Mouse (Mus musculus) layer of hippocampus, adult 9-10 months (tissue): Measurements from ENCODE around the gene Tmem87a.

ENCODE experiments used
- DNase-seq: peaks from one replicate; pipeline ENCODE4 v3.0.0; 2022; ENCODE audit warnings: low spot score

Gene Tmem87a

DNA sequence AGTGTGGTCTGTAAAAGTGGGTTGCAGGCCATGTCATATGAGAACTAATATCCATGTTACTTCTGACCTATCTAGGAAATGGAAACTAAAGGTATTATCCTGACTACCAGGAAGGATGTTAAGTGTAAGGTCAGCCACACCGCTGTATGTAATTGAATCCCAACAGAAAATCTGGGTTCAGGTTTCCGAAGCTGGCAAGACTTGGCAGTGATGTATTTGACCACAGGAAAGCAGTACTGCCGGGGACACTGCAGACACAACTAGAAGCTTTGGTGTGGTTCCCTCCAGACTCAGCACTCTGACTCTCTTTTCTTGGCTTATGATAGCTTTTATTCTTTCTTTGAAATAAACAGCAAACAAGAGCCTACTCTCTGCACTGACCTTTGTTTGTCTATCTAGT lies 37.4 kb downstream of the Tmem87a start:
- no peak for DNase-seq

DNA sequence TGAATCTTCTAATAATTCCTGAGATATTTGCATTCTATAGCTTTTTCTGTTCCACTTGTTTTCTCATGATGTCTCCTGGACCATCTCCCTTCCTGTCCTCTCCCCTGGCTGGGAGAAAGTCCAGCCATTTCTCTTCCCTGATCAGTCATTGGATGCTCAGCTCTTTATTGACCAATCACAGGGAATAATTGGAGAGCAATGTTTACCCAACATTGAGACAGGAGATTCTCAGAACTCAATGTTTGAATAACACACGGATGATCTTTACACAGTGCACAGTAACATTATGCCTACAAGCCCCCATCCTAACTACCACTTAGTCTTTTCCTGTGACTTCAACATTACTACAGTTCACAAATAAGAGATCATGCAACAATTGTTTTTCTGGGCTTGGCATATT lies 43.5 kb downstream of the Tmem87a start:
- DNase-seq = no peak

DNA sequence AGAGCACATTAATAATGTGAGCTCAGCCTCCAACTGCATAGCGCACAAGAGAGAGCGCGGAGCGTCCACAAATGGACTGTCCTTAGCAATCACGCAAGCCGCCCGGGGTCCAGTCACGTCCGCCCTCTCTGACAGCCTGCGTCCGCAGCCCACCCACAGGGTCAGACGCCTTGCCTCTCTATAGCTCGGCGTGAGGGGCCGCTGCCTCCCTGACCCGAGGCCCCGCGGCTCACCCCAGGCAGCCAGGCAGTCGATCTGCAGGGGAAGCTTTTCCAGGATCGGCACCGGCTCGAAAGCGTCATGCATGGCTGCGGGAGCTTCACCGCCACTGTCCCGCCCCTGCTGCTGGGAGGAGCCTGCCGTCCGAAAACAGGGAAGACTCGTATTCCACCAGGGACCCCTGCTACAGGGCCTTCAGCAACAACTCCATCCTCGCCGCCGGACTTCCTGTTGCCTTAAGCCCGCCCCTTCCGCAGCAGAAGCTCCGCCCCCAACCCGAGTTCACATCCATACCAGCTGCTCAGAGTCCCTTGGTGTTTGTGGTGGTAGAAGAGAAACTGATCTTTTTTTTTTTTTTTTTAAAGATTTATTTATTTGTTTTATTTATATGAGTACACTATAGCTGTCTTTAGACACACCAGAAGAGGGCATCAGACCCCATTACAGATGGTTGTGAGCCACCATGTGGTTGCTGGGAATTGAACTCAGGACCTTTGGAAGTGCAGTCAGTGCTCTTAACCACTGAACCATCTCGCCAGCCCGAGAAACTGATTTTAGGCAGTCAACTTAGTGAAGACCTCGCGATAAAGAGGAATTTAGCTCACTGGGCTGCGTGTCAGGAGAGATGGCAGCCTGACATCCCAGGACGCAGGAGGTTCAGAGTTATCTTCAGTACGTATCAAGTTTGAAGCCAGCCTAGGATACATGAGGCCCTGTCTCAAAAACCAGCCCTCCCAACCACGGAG lies 50.9 kb downstream of the Tmem87a start, which contains the start of gene Vps39:
Gene Vps39, minus strand, starts transcription at position 456 of the 965 bp plus-strand sequence.
- DNase-seq = peak; percentile 63

DNA sequence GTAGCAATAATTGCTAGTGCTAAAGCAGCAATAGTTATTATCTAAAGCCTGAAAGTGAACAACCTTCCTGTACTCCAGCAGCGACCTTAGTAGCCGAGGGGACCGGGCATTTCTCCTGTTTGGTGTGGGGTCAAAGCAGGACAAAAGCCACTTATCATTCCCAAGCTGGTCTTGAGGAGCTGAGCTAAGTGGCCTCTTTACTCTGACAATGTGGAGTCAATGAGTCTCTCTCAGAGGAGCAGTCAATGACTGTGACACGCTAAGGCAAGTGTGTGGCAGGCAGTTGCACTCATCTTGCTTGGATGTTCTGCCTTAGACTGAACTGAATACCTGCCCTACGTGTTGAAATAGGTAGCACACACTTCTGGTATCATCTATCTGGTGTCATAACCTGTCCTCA lies 52.6 kb downstream of the Tmem87a start:
- DNase-seq = no peak

DNA sequence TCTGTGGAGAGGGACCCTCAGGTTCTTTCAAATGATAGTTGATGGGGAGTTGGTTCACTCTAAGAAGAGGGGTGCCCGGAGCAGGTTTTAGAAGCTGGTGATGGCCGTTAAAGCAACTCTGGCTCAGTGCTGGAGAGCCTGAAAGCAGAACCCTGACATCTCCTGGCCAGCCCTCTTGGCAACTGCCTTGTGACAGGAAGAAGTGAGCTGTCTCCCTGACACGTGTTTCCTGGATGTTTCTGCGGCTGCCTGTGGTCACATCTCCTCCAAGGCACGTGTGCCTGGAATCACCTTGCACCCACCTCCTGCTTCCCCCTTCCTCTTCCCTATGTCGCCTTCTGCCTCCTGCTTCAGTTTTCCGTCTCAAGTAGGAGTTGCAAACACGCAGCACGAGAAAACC lies 55.8 kb downstream of the Tmem87a start:
- no peak for DNase-seq

DNA sequence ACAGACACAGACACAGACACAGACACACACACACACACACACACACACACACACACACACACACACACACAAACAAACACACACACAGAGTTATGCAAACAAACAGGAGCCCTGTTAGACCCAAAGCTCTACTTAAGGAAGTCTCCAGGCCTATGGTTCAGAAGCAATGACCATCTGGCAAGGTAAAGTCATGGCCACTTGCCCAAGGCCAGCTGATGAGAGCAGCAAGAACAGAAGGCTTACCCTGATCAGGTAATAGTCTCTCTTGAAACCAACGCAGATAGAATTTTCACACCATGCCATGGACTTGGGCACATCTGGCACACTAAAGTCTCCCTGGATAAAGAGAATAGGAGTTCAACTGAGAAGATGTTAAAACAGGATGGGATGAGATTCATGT lies 62.2 kb downstream of the Tmem87a start:
- DNase-seq = no peak

DNA sequence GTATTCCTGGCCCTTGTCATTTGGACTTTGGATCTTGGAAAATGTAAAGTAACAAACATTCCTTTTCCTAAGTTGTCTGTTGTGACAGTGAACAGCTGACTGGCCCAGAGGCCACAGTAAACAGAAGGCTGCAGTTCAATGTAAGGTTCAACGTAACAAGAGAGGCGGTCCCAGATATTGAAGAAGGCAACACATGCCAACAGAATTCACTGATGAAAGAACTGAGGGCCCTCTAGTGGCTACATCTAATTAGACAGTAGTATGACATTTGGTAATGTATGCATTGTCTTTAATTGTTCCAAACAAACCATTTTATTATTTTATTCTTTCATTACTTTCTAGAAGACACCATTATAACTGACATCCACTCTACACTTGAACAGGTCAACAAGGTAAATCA lies 66.0 kb downstream of the Tmem87a start:
- no peak for DNase-seq

DNA sequence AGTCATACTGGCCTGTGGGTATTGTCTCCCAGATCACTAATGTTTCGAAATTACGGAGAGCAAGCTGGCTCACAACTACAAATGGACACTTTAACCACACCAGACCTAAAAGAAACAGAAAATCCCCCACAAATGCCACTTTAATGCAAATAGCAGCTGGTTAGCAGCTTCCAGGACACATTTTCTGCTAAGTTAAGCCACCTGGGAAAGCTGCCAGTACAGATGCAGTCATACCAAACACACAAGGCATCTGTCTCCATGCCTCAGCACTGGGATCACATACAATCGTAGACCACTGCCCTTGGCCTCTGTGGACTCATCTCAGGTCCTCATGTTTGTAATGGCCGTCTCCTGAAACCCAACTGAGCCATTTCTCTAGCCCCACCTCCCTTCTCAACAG lies 72.3 kb downstream of the Tmem87a start:
- DNase-seq = no peak

DNA sequence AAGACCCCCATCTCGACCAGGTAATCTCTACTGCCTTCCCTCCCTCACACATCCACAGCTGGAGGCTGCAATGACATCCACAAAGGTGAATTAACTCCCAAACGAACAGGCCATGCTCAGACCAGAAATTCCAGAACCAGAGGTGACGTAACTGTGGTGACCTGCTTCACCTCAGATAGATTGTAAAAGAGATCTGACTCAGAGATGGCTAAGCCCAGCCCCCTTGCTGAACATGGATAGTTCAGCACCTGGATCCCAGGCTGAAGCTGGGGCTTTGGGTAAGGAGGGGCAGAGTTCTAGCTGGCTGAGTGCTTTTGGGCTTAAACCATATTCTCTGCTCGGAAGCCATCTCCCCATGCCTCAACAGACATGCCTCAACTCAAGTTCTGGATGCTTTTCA lies 88.8 kb downstream of the Tmem87a start:
- no peak for DNase-seq

DNA sequence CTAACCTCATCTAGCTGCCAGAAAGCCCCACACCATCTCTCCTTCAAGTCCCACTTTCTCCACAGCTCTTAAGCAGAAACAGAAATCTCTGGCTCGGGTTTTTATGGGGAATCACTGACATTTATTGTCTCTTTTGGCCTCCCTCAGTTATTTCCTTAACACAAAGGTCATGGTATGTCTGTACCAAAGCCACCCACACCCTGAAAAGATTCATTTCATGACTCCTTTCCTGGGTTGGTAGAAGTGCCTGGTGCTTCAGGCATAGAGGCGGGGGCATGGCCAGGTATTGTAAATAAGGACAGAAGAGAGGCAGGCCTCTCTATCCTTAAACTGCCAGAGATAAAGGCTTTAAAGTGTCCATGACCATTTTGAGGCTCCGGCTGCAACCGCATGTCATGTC lies 89.4 kb downstream of the Tmem87a start:
- DNase-seq = no peak

DNA sequence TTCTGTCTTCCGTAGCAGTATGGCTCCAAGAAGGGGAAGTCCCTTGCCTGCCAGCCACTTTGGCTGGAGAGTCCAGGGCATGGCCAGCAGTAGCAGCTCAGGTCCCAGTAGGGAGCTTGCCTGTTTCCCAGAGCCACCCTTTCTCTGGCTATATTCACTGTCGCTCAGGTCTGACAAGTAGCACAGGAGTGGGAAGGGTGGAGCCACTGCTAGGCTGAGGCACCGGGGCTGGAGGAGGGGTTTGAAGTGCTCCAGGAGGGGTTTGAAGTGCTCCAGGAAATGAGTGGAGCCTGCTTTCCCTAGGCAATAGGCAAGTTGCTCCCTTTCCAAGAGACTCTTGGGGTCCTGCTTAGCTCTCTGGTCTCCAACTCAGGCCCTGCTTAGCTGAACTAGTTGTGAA lies 89.9 kb downstream of the Tmem87a start, which contains the start of gene Pla2g4f:
Gene Pla2g4f, minus strand, starts transcription at position 190 of the 400 bp plus-strand sequence.
- DNase-seq = no peak

DNA sequence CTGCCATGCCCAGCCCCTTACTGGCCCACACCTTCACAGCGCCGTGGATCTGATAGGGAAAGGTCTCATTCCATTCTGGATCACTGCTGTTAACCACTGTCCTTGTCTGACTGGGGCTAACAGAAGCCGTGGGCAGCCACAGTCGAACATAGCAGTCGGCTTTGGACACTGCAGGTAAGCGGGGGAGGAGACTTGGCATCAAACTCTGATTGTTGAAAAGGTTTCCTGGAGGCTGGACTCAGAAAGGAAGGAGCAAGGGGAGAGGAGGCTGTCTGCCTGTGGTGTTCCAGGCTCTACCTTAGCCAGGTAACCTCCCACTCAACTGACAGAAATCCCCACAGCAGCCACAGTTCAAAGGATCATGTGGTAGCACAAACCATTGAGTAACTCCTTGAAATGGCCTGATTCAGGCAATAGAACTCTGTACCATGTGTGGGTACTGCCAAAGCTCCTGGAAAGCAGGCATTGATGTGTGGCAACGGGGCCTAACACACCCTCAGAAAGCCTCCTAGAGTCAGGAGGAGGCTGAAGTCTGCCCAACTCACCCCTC lies 91.6 kb downstream of the Tmem87a start:
- DNase-seq = no peak
